Comparison of ENCODE assay signal across 21 mouse cellular contexts in genomic region chr5:137981300-137981699, GRCm38 (mm10). TPM values are rescaled to one million over a fixed set of nuclear protein-coding genes. Genes with fewer than 3 reads are reported as not detected.
DNase-seq lines count a peak whose midpoint lies in the region; ATAC-seq lines count a peak whose summit lies in the region.
"Had no signal": no experiment of that assay in that cellular context is flagged by ENCODE, and none has a peak within 500 bp of the region (broad histone marks: within the 10 kb centered on the region; RNA-seq: fewer than 3 reads in every experiment).

TSS of gene Azgp1 (plus strand) at chr5:137981520.

- no peaks in the 10 kb centered on the region for H3K27me3 ChIP-seq in liver, embryonic 16.5 days (ENCODE audit: control insufficient read depth, insufficient read depth, low read depth, low read length)
- H3K27me3 ChIP-seq: forebrain, embryonic 12.5 days; neural tube, embryonic 12.5 days had no signal

- DNase-seq in liver, result no peak
- peak; percentile 19 for DNase-seq in 416B (ENCODE audit: low read depth)
- DNase-seq in adrenal gland, postnatal 14 days, result peak; percentile 18
- DNase-seq in kidney, postnatal 25 days, result peak; percentile 33 to 59
- no peak for DNase-seq in left cerebral cortex, adult 9 months (ENCODE audit: low spot score in 2 of 2)
- DNase-seq in left cerebral cortex, postnatal 10 days (ENCODE audit: extremely low spot score in 1 of 2, low spot score in 2 of 2), result no peak
- DNase-seq: cerebellum, adult 9-11 months; gastrocnemius, postnatal 25 days had no signal

- no peaks in the 10 kb centered on the region for H3K4me1 ChIP-seq in liver, embryonic 16.5 days (ENCODE audit: control insufficient read depth, low read depth, low read length)
- H3K4me1 ChIP-seq: forebrain, embryonic 12.5 days; neural tube, embryonic 12.5 days had no signal

- no peaks in the 10 kb centered on the region for H3K36me3 ChIP-seq in liver, embryonic 16.5 days (ENCODE audit: control insufficient read depth, insufficient read depth)
- H3K36me3 ChIP-seq: forebrain, embryonic 12.5 days; limb, embryonic 13.5 days; neural tube, embryonic 12.5 days had no signal

- no peak within 1 kb of the TSS; the same call in 1 of the 2 replicates for H3K4me2 ChIP-seq in liver, embryonic 16.5 days (ENCODE audit: low read depth, low read length)
- H3K4me2 ChIP-seq: forebrain, embryonic 12.5 days; limb, embryonic 13.5 days; midbrain, embryonic 11.5 days; neural tube, embryonic 12.5 days had no signal

- no peak within 1 kb of the TSS for H3K9ac ChIP-seq in liver, embryonic 16.5 days (ENCODE audit: low read depth, low read length)
- H3K9ac ChIP-seq: forebrain, embryonic 12.5 days; limb, embryonic 13.5 days; neural tube, embryonic 12.5 days had no signal

- intact Hi-C loops in left cerebral cortex, postnatal 10 days (cut with DNase I), result no loop called here

- no peaks in the 10 kb centered on the region for H3K9me3 ChIP-seq in liver, embryonic 16.5 days (replicated peaks; ENCODE audit: control insufficient read depth, low read length)
- H3K9me3 ChIP-seq: neural tube, embryonic 12.5 days had no signal

- no peak within 1 kb of the TSS; the same call in 1 of the 2 replicates for H3K27ac ChIP-seq in liver, embryonic 16.5 days (ENCODE audit: low read length)
- H3K27ac ChIP-seq: forebrain, embryonic 12.5 days; left cerebral cortex, adult 2 months; limb, embryonic 13.5 days; macrophage; neural tube, embryonic 12.5 days had no signal

- peak within 1 kb of the TSS; percentile 27 for H3K4me3 ChIP-seq in liver, embryonic 16.5 days (ENCODE audit: low read depth, low read length)
- H3K4me3 ChIP-seq: forebrain, embryonic 12.5 days; left cerebral cortex, adult 2 months; limb, embryonic 13.5 days; neural tube, embryonic 12.5 days had no signal

- peak; percentile 79 for ATAC-seq in liver, embryonic 16.5 days (ENCODE audit: low read depth)

- WGBS in liver, embryonic 16.5 days (ENCODE audit: insufficient replicate concordance), result 31% methylated on average over 4 of the region's 4 CpGs

RNA-seq across cellular contexts. Expression of gene Azgp1, which starts in this region (rescaled TPM):
- polyA plus RNA-seq in liver, embryonic 16.5 days (2015; fragmentation: Nextera tagmentation; extraction: Ambion mirVana), result 39.1 and 54.9 TPM in 2 replicates
- total RNA-seq in adrenal gland, postnatal 14 days (2021), result 6.4 and 99.5 TPM in 2 replicates
- not detected for total RNA-seq in left cerebral cortex, postnatal 10 days (2021)
- total RNA-seq: CH12.LX; gastrocnemius, postnatal 25 days; heart, adult 8-10 months; left cerebral cortex, adult 2 months; monocyte, adult 5-6 weeks had no signal
- polyA plus RNA-seq: forebrain, embryonic 12.5 days; heart, embryonic 16.5 days; hindbrain, embryonic 11.5 days; limb, embryonic 13.5 days; macrophage; midbrain, embryonic 11.5 days; neural tube, embryonic 12.5 days; spleen, adult 2 months had no signal

Comparison
In these comparisons a context has a peak if more than half of its experiments do, and no peak if none do; other contexts are left out.
1. DNase-seq: peak in 416B (single experiment), adrenal gland, postnatal 14 days (single experiment) and kidney, postnatal 25 days (2 of 2); none in liver (single experiment), left cerebral cortex, adult 9 months (0 of 2) and left cerebral cortex, postnatal 10 days (0 of 2).